Mouse (Mus musculus) T-cell, adult 2 months (primary cell): ENCODE measurements around the gene Zfp972.
"Not testable (repeated sequence)": the region's sequence is repeated elsewhere in the genome, so short reads cannot be mapped to it uniquely, and the experiment has no call there.

ENCODE experiments used
- DNase-seq: peaks from one replicate; pipeline ENCODE4 v3.0.0; 2022; ENCODE audit warnings: low spot score

Zfp972 gene

DNA sequence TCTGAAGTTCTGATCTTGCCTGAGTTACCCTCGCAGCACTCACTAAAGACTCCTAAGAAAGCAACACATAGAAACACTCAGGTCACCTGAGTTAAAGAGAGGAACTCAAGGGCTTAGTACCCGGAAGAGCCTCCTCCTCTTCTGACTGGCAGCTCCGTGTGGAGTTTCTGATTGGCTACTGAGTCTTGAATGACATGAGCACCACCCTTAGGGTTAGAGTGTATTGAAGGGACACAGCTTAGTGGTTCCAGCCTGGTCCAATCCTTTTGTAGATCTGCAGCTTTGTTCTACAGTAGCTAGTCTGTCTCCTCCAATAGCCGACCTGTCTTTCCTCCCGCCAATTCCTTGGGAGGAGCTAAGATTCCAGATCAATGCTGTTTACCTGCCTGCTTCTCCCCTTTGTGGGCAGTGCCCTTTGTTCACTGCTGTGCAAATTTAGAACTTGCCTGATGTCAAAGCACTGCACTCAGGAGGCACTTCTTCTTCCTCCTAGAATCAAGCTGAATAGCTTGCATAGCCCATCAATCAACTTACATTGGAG lies at the start of gene Zfp972:
Zfp972 (minus strand) TSS at position 51 of the 541 bp plus-strand sequence.
- DNase-seq, result not testable (repeated sequence)

DNA sequence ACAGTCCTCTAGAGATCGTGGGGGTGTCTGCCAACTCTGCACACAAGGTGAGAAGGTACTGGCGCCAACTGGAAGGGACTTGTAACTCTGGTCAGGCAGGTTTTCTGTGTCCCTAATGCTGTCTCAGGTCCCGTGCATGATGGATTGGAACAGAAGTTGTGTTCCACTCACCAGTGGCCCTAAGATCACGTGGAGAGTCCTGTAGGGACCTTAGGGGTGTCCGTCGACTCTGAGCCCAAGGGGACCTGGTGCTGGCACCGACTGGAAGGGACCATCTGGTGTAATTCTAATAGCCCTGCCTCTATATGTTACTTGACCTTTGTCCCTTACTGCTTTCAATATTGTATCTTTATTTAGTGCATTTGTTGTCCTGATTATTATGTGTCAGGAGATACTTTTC lies 49.4 kb upstream of the Zfp972 start:
- DNase-seq, result not testable (repeated sequence)

DNA sequence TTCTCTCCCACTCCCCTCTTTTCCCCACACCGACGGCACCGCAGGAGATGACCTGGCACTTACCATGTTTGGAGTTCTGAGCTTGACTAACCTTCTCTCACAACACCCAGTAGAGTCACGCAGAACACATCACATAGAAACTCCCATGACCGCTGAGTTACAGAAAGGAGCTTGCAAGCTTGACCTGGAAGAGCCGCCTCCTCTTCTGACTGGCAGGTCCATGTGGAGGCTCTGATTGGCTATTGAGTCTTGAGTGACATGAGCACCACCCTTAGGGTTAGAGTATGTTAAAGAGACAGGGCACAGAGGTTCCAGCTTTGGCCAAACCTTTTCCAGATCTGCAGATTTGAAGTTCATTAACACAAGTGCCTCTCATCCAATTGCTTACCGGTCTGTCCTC lies 31.7 kb upstream of the Zfp972 start, which contains the start of gene Gm14326:
Gm14326 (minus strand) TSS at position 153 of the 400 bp plus-strand sequence.
- peak; percentile 71 for DNase-seq

DNA sequence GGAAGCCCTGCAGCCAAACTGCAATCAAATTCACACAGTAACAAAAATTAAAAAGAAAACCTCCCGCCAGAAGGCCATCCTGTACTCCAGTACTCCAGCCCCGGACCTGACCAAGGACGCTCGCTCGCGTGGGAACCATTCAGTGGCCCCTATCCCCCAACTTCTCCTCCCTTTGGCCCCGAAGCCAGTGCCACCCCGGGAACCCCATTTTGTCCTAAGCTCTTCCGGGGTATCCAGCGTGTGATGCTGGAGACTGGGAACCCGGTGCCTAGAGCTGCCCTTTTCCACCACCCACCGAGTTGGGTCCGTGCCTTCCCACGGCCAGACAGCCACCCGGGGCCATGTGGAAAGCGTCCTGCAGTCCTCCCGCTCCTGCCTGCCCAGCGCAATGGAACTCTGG lies 31.3 kb upstream of the Zfp972 start:
- not testable (repeated sequence) for DNase-seq

DNA sequence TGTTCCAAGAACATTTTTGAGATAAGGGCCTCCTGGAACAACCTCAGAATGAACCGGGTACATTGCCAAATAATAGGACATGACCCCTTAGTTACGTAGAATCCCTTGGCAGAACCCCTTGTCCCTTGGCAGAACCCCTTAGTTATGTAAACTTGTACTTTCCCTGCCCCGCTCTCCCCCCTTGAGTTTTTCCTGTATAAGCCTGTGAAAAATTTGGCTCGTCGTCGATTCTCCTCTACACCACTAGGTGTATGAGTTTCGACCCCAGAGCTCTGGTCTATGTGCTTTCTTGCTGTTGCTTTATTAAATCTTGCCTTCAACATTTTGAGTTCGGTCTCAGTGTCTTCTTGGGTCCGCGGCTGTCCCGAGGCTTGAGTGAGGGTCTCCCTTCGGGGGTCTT lies 22.1 kb downstream of the Zfp972 start:
- DNase-seq, result not testable (repeated sequence)

DNA sequence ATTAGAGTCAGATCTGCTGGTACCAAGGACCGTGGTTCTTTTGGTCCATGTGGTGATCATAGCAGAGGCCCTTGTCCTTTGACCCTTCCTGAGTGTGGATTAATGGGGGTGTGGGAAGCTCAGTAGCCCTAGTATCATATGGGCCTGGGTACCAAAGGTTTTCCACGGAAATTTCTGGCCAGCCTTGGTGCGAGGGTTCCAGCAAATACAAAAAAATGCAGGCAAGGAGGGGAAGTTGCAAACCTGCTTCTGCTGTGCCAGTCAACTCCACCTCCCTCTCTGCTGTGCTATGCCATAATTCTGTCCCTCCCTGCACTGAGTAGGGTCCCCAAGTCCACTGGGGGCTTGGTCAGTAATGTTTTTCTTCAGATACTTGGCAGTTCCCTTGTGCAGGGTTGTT lies 27.2 kb downstream of the Zfp972 start:
- DNase-seq, result not testable (repeated sequence)

DNA sequence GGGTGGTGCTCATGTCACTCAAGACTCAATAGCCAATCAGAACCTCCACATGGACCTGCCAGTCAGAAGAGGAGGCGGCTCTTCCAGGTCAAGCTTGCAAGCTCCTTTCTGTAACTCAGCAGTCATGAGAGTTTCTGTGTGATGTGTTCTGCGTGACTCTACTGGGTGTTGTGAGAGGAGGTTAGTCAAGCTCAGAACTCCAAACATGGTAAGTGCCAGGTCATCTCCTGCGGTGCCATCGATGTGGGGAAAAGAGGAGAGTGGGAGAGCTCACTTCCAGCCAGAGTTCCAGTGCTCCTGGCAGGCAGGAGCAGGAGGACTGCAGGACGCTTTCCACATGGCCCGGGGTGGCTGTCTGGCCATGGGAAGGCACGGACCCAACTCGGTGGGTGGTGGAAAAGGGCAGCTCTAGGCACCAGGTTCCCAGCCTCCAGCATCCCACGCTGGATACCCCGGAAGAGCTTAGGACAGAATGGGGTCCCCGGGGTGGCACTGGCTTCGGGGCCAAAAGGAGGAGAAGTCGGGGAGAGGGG lies 28.3 kb downstream of the Zfp972 start, which contains the start of gene Gm14327:
Gm14327 (plus strand) TSS at position 51 of the 533 bp plus-strand sequence.
- DNase-seq, result not testable (repeated sequence)

DNA sequence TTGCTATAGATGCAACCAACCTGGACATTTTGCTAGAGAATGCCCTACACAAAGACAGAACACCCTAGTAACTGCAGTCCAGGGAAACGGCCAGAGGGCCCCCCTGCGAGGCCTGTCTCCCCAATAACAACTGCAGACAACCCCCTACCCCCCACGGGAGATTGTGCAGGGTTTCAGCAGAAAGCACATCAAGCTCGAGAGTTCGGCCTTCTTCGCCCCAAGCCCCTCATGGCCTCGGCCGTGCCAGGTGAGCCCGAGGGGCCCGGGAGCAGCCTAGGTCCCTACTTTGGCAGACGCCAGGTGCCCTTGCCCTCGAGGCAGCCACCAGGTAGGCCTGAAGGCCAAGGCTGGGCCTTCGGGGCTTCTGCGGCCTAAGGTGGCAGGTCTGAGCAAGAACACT lies 37.7 kb downstream of the Zfp972 start:
- not testable (repeated sequence) for DNase-seq

DNA sequence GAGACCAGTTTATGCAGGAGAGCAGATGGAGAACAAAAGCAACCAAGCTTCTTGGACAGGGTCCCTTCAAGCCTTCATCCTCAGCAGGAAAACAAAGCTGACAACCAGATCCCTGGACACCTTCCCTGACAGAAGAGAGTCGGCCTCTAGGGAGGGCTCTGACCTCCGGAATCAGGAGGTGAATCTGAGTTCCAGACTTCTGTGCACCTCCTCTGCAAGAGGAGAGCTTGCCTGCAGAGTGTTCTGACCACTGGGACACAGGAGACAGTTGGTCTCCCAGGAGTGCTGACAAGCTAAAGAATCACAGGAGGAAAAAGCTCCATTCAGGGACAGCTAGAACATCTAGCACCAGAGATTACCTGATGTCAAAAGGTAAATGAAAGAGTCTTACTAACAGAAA lies 63.2 kb downstream of the Zfp972 start:
- DNase-seq, result not testable (repeated sequence)
